Mouse (Mus musculus): ENCODE data around the gene Gprc5d.

Gprc5d gene

DNA sequence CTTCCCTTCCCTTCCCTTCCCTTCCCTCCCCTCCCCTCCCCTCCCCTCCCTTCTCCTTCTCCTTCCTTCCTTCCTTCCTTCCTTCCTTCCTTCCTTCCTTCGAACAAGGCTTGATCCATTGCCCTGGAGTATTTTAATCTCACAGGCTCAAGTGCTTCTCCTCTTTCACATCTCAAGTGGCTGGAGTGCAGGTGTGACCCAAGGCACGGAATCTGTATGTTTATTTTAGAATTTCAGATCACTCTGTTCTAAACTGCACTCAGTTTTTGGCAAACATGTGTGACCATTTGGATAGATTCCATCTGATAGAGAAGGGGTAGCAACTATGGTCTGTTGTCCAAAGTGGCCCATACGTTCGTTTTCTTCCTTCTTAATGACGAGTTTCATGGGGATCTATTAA lies 49.9 kb downstream of the Gprc5d start:
- no peak for DNase-seq (ENCODE audit: low spot score)

DNA sequence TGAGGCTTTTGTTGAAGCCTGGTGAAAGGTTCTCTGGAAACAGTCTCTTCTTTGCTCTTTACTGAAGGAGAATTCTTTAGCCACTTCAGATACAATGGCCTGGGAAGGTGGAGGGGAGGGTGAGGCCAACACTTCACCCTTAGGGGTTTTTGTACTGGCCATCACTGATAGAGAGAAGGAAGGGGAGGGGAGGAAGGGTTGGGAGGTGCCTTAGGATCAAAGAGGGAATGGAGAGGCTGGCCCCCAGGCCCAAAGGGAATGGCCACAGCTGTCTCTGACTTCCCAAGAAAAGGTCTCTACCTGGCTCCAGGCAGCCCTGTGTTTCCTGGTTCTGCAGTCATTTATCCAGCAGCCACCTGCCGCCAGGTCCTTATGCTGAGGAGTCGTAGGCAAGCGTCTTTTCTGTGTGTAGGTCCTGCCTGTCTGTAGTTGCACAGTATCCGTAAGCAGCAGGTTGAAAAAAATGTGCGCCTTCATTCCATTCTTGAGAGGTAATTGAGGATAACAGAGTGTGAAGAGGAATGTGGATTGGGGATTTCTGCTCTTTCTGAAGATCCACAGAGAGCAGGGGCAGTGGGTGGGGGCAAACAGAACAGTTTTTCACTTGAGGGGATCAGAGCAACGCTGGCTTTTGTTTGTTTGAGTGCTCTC lies 51.2 kb downstream of the Gprc5d start:
- no peak for DNase-seq (ENCODE audit: low spot score)

GRCm38 (mm10) chr6:135065236-135065957 lies 52.7 kb downstream of the Gprc5d start, which contains the start of gene Gprc5a:
Gene Gprc5a, plus strand, starts transcription at chr6:135065651.
- no peak for DNase-seq (ENCODE audit: low spot score)

GRCm38 (mm10) chr6:135064621-135065020 lies 53.5 kb downstream of the Gprc5d start:
- no peak for DNase-seq (ENCODE audit: low spot score)

DNA sequence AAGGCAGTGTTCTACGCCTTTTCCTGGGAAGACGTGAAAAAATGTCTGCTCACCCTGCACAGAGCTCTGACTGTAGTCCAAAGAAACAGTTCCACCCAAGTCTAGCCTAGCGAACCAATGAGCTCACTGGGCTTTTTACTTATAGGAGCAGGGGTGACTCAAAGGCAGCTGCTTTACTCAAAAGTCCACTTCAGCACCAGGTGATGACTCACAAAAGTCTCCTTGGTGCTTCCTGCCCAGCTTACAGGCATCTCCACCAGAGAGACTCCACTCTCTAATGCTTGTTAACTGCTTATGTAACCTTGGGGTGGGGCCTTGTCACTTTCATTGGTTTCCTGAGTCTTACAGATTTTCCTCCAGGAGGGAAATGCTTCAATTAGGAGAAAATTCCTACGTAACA lies 57.4 kb downstream of the Gprc5d start:
- DNase-seq (ENCODE audit: low spot score): no peak

All from layer of hippocampus, adult 9-10 months (tissue).